Mouse (Mus musculus): ENCODE data around the gene Osm.

The Osm gene

GRCm38 (mm10) chr11:4215061-4215460, 21.2 kb upstream of the Osm start:
- DNase-seq (ENCODE audit: low read depth, low spot score) = no peak

- DNase-seq (ENCODE audit: low read depth, low spot score) = no peak
These were observed 19.8 kb upstream of the Osm start for GRCm38 (mm10) chr11:4216248-4217000.

- DNase-seq (ENCODE audit: low read depth, low spot score) = peak; percentile 100
These were observed 18.1 kb upstream of the Osm start, which contains the start of gene Castor1 for GRCm38 (mm10) chr11:4217914-4218629. TSS of gene Castor1 (plus strand) at chr11:4218225.

GRCm38 (mm10) chr11:4218637-4219036, 17.6 kb upstream of the Osm start:
- DNase-seq (ENCODE audit: low read depth, low spot score) = peak; percentile 84

- peak; percentile 61 for DNase-seq (ENCODE audit: low read depth, low spot score)
These were observed 16.9 kb upstream of the Osm start for GRCm38 (mm10) chr11:4219317-4219751.

GRCm38 (mm10) chr11:4219908-4220307, 16.3 kb upstream of the Osm start:
- DNase-seq (ENCODE audit: low read depth, low spot score) = no peak

GRCm38 (mm10) chr11:4220443-4221400, 15.5 kb upstream of the Osm start:
- peak; percentile 83 for DNase-seq (ENCODE audit: low read depth, low spot score)

GRCm38 (mm10) chr11:4222046-4222950, 13.9 kb upstream of the Osm start:
- no peak for DNase-seq (ENCODE audit: low read depth, low spot score)

- no peak for DNase-seq (ENCODE audit: low read depth, low spot score)
These were observed 12.6 kb upstream of the Osm start for GRCm38 (mm10) chr11:4223393-4224188.

- no peak for DNase-seq (ENCODE audit: low read depth, low spot score)
These were observed 12.0 kb upstream of the Osm start for GRCm38 (mm10) chr11:4224223-4224622.

- DNase-seq (ENCODE audit: low read depth, low spot score) = no peak
These were observed 9.5 kb upstream of the Osm start for GRCm38 (mm10) chr11:4226569-4227325.

GRCm38 (mm10) chr11:4228463-4228862, 7.8 kb upstream of the Osm start:
- no peak for DNase-seq (ENCODE audit: low read depth, low spot score)

GRCm38 (mm10) chr11:4229841-4230240, 6.4 kb upstream of the Osm start:
- no peak for DNase-seq (ENCODE audit: low read depth, low spot score)

GRCm38 (mm10) chr11:4231435-4231834, 4.8 kb upstream of the Osm start:
- no peak for DNase-seq (ENCODE audit: low read depth, low spot score)

- DNase-seq (ENCODE audit: low read depth, low spot score) = no peak
These were observed 3.6 kb upstream of the Osm start for GRCm38 (mm10) chr11:4232644-4233043.

- no peak for DNase-seq (ENCODE audit: low read depth, low spot score)
These were observed 1.1 kb upstream of the Osm start for GRCm38 (mm10) chr11:4235052-4235655.

GRCm38 (mm10) chr11:4236546-4237067, 387 bp downstream of the Osm start:
- no peak for DNase-seq (ENCODE audit: low read depth, low spot score)

- no peak for DNase-seq (ENCODE audit: low read depth, low spot score)
These were observed 1.2 kb downstream of the Osm start for GRCm38 (mm10) chr11:4237389-4237912.
